Mouse (Mus musculus) erythroblast, embryonic 14.5 days (primary cell): ENCODE data around the gene Inpp5e.

Source experiments
- GATA1 ChIP-seq: IDR thresholded peaks from 2 replicates; pipeline ENCODE4 v1.6.1; 2012; ENCODE audit warnings: low read length, inconsistent platforms, mixed read lengths
- TAL1 ChIP-seq: IDR thresholded peaks from 3 replicates; pipeline ENCODE4 v1.6.1; 2012; ENCODE audit warnings: low read length, inconsistent platforms, mixed read lengths

GRCm38 (mm10) chr2:26358667-26359320, 50.2 kb downstream of the Inpp5e start:
- TF ChIP-seq GATA1 (no peak), TAL1 (no peak)
